8 mouse cellular contexts compared by ENCODE assay signal in genomic region chr1:158355177-158356050, GRCm38 (mm10). TPM values are rescaled to one million over a fixed set of nuclear protein-coding genes. Genes with fewer than 3 reads are reported as not detected.
DNase-seq lines count a peak whose midpoint lies in the region; ATAC-seq lines count a peak whose summit lies in the region.

No protein-coding gene starts in this region.

- peak overlapping the region; percentile 2; the same call in 1 of the 2 replicates for H3K9ac ChIP-seq in embryonic facial prominence, embryonic 11.5 days (replicated peaks; ENCODE audit: low read length)
- H3K9ac ChIP-seq in hindbrain, embryonic 11.5 days (ENCODE audit: low read depth, low read length): peak overlapping the region; percentile 58
- peak overlapping the region; percentile 26; the same call in 1 of the 2 replicates for H3K9ac ChIP-seq in stomach, embryonic 16.5 days (ENCODE audit: low read length)

- H3K27ac ChIP-seq in embryonic facial prominence, embryonic 11.5 days (replicated peaks; ENCODE audit: low read depth, low read length): no peak overlapping the region
- no peak overlapping the region for H3K27ac ChIP-seq in hindbrain, embryonic 11.5 days (ENCODE audit: low read depth, low read length)
- peak overlapping the region; percentile 71 for H3K27ac ChIP-seq in midbrain, embryonic 10.5 days (replicated peaks)
- no peak overlapping the region for H3K27ac ChIP-seq in stomach, embryonic 16.5 days (ENCODE audit: low read length)

- DNase-seq in adrenal gland, postnatal 14 days: peak; percentile 21
- no peak for DNase-seq in adrenal gland, postnatal 25 days
- DNase-seq in embryonic facial prominence, embryonic 11.5 days (ENCODE audit: low spot score): peak; percentile 26
- DNase-seq in hindbrain, embryonic 11.5 days (ENCODE audit: low spot score): peak; percentile 57
- DNase-seq in layer of hippocampus, postnatal 14 days (ENCODE audit: low spot score in 2 of 2): peak; percentile 51 to 58
- DNase-seq in midbrain, embryonic 10.5 days (ENCODE audit: low spot score): peak; percentile 53
- no peak for DNase-seq in urinary bladder, adult 18-20 months (ENCODE audit: low spot score in 2 of 2)

- H3K4me2 ChIP-seq in embryonic facial prominence, embryonic 11.5 days (ENCODE audit: low read depth, low read length): peak overlapping the region; percentile 64
- peak overlapping the region; percentile 82 for H3K4me2 ChIP-seq in hindbrain, embryonic 11.5 days (replicated peaks; ENCODE audit: low read depth, low read length)
- H3K4me2 ChIP-seq in stomach, embryonic 16.5 days (ENCODE audit: low read depth, low read length): peak overlapping the region; percentile 65

- no peaks in the 10 kb centered on the region for H3K9me3 ChIP-seq in embryonic facial prominence, embryonic 11.5 days (replicated peaks; ENCODE audit: control insufficient read depth, low read length)
- H3K9me3 ChIP-seq in hindbrain, embryonic 11.5 days (ENCODE audit: control insufficient read depth, low read length): no peaks in the 10 kb centered on the region
- H3K9me3 ChIP-seq in midbrain, embryonic 10.5 days (replicated peaks): no peaks in the 10 kb centered on the region
- H3K9me3 ChIP-seq in stomach, embryonic 16.5 days (replicated peaks; ENCODE audit: control insufficient read depth, low read length): no peaks in the 10 kb centered on the region

- H3K27me3 ChIP-seq in embryonic facial prominence, embryonic 11.5 days (ENCODE audit: control insufficient read depth, insufficient read depth, low read length): peaks cover 13% of the 10 kb centered on the region
- H3K27me3 ChIP-seq in hindbrain, embryonic 11.5 days (ENCODE audit: control insufficient read depth, insufficient read depth, low read length): peaks cover 7% of the 10 kb centered on the region; the same call in 1 of the 2 replicates
- peaks cover 61% of the 10 kb centered on the region for H3K27me3 ChIP-seq in midbrain, embryonic 10.5 days (ENCODE audit: low read depth, poor library complexity, severe bottlenecking)
- peaks cover 24% of the 10 kb centered on the region for H3K27me3 ChIP-seq in stomach, embryonic 16.5 days (ENCODE audit: control insufficient read depth, insufficient read depth, low read length)

- no peaks in the 10 kb centered on the region for H3K4me1 ChIP-seq in embryonic facial prominence, embryonic 11.5 days (ENCODE audit: control insufficient read depth, insufficient read depth, low read length)
- H3K4me1 ChIP-seq in hindbrain, embryonic 11.5 days (replicated peaks; ENCODE audit: control insufficient read depth, insufficient read depth, low read length): no peaks in the 10 kb centered on the region
- H3K4me1 ChIP-seq in midbrain, embryonic 10.5 days: peaks cover 18% of the 10 kb centered on the region
- H3K4me1 ChIP-seq in stomach, embryonic 16.5 days (ENCODE audit: control insufficient read depth, insufficient read depth, low read length): peaks cover 6% of the 10 kb centered on the region; the same call in 1 of the 2 replicates

- H3K36me3 ChIP-seq in embryonic facial prominence, embryonic 11.5 days (replicated peaks; ENCODE audit: control insufficient read depth, insufficient read depth, low read depth, low read length): no peaks in the 10 kb centered on the region
- H3K36me3 ChIP-seq in hindbrain, embryonic 11.5 days (ENCODE audit: control insufficient read depth, insufficient read depth, low read length): no peaks in the 10 kb centered on the region
- no peaks in the 10 kb centered on the region for H3K36me3 ChIP-seq in midbrain, embryonic 10.5 days
- H3K36me3 ChIP-seq in stomach, embryonic 16.5 days (ENCODE audit: control insufficient read depth, insufficient read depth, low read length): no peaks in the 10 kb centered on the region

- no peak for ATAC-seq in embryonic facial prominence, embryonic 11.5 days (replicated peaks; ENCODE audit: insufficient number of reproducible peaks, low FRiP score, low TSS enrichment, low read depth)
- peak; percentile 41 for ATAC-seq in hindbrain, embryonic 11.5 days (ENCODE audit: low FRiP score)
- ATAC-seq in stomach, embryonic 16.5 days (ENCODE audit: insufficient read depth, low FRiP score): 0 out of 2 replicates have a peak, but pooled peaks have one; percentile 18

- peak overlapping the region; percentile 43 for H3K4me3 ChIP-seq in embryonic facial prominence, embryonic 11.5 days (ENCODE audit: low read depth, low read length)
- peak overlapping the region; percentile 50 for H3K4me3 ChIP-seq in hindbrain, embryonic 11.5 days (ENCODE audit: low read depth, low read length)
- H3K4me3 ChIP-seq in midbrain, embryonic 10.5 days: peak overlapping the region; percentile 77
- peak overlapping the region; percentile 50 for H3K4me3 ChIP-seq in stomach, embryonic 16.5 days (replicated peaks; ENCODE audit: low read length)

- 8% methylated on average over 28 of the region's 28 CpGs for WGBS in embryonic facial prominence, embryonic 11.5 days
- 9% methylated on average over 28 of the region's 28 CpGs for WGBS in hindbrain, embryonic 11.5 days
- 8% methylated on average over 28 of the region's 28 CpGs for WGBS in midbrain, embryonic 10.5 days
- WGBS in stomach, embryonic 16.5 days: 10% methylated on average over 28 of the region's 28 CpGs

RNA-seq across cellular contexts. Expression of gene Brinp2, which starts 0.7 kb away (rescaled TPM):
- total RNA-seq in adrenal gland, postnatal 14 days (2021): 0.52 and 2.4 TPM in 2 replicates
- 0.33 and 0.58 TPM in 2 replicates for total RNA-seq in adrenal gland, postnatal 25 days (2021)
- 0.58 and 1.1 TPM in 2 replicates for polyA plus RNA-seq in embryonic facial prominence, embryonic 11.5 days (2014; fragmentation: Nextera tagmentation; extraction: Ambion mirVana)
- 2.7 and 3.0 TPM in 2 replicates for polyA plus RNA-seq in hindbrain, embryonic 11.5 days (2014; fragmentation: Nextera tagmentation; extraction: Ambion mirVana)
- 100 to 1,000 TPM in 1 of 2 experiments, 10 to 100 TPM in 1; 99.6 to 101 TPM for total RNA-seq in layer of hippocampus, postnatal 14 days (2021)
- 1.3 and 3.8 TPM in 2 replicates for polyA plus RNA-seq in midbrain, embryonic 10.5 days (2016; fragmentation: Nextera tagmentation; extraction: Ambion mirVana)
- 1.4 and 1.9 TPM in 2 replicates for polyA plus RNA-seq in stomach, embryonic 16.5 days (2015; fragmentation: Nextera tagmentation; extraction: Ambion mirVana)

RNA-seq across cellular contexts. Expression of gene Astn1, which starts 6.7 kb away (rescaled TPM):
- total RNA-seq in adrenal gland, postnatal 14 days (2021): 5.6 and 9.1 TPM in 2 replicates
- 8.0 and 10.0 TPM in 2 replicates for total RNA-seq in adrenal gland, postnatal 25 days (2021)
- 8.5 and 8.9 TPM in 2 replicates for polyA plus RNA-seq in embryonic facial prominence, embryonic 11.5 days (2014; fragmentation: Nextera tagmentation; extraction: Ambion mirVana)
- polyA plus RNA-seq in hindbrain, embryonic 11.5 days (2014; fragmentation: Nextera tagmentation; extraction: Ambion mirVana): 15.2 and 20.6 TPM in 2 replicates
- total RNA-seq in layer of hippocampus, postnatal 14 days (2021): 100 to 1,000 TPM; 182 to 189 TPM
- polyA plus RNA-seq in midbrain, embryonic 10.5 days (2016; fragmentation: Nextera tagmentation; extraction: Ambion mirVana): 9.4 and 15.0 TPM in 2 replicates
- polyA plus RNA-seq in stomach, embryonic 16.5 days (2015; fragmentation: Nextera tagmentation; extraction: Ambion mirVana): 1.2 and 1.8 TPM in 2 replicates

Comparison
In these comparisons a context has a peak if more than half of its experiments do, and no peak if none do; other contexts are left out.
1. DNase-seq: peak in adrenal gland, postnatal 14 days (single experiment), embryonic facial prominence, embryonic 11.5 days (single experiment), hindbrain, embryonic 11.5 days (single experiment), layer of hippocampus, postnatal 14 days (2 of 2) and midbrain, embryonic 10.5 days (single experiment); none in adrenal gland, postnatal 25 days (single experiment) and urinary bladder, adult 18-20 months (0 of 2).
2. H3K9ac ChIP-seq: peak in every context shown above with its lines; median percentile 58 in hindbrain, embryonic 11.5 days; 26 in stomach, embryonic 16.5 days; 2 in embryonic facial prominence, embryonic 11.5 days.
3. Peak in every context shown above with its lines, with median percentiles within 50 percentile points of each other: H3K4me2 ChIP-seq and H3K4me3 ChIP-seq.